Mouse (Mus musculus): Measurements from ENCODE around the gene Zhx3. TPM values are rescaled to one million over a fixed set of nuclear protein-coding genes. Genes with fewer than 3 reads are reported as not detected.

Gene Zhx3
- polyA plus RNA-seq, 1 experiment, result 43.0 TPM

GRCm38 (mm10) chr2:160723613-160724375 is 149.0 kb downstream of the Zhx3 start:
- Histone ChIP-seq H3K36me3 (ENCODE audit: control insufficient read depth, insufficient read depth, low read length) (peaks cover 3% of the 10 kb centered on the region), H3K27ac (ENCODE audit: control insufficient read depth, insufficient read depth, low read depth, low read length) (no peak overlapping the region), H3K4me1 (ENCODE audit: control insufficient read depth, insufficient read depth, low read length) (no peaks in the 10 kb centered on the region), H3K27me3 (ENCODE audit: control insufficient read depth, insufficient read depth, low read length) (no peaks in the 10 kb centered on the region), H3K4me3 (ENCODE audit: control insufficient read depth, low read depth, low read length) (no peak overlapping the region)
- TF ChIP-seq POLR2A (IDR thresholded peaks at IDR 0.05; ENCODE audit: control insufficient read depth, low read depth, low read length), result no peak
- TF ChIP-seq CTCF (IDR thresholded peaks at IDR 0.05; ENCODE audit: control insufficient read depth, insufficient read depth, insufficient replicate concordance, low read depth, low read length), result no peak

GRCm38 (mm10) chr2:160722714-160723113 is 150.1 kb downstream of the Zhx3 start:
- Histone ChIP-seq H3K36me3 (ENCODE audit: control insufficient read depth, insufficient read depth, low read length) (peaks cover 4% of the 10 kb centered on the region), H3K4me1 (ENCODE audit: control insufficient read depth, insufficient read depth, low read length) (no peaks in the 10 kb centered on the region), H3K4me3 (ENCODE audit: control insufficient read depth, low read depth, low read length) (no peak overlapping the region), H3K27ac (ENCODE audit: control insufficient read depth, insufficient read depth, low read depth, low read length) (no peak overlapping the region), H3K27me3 (ENCODE audit: control insufficient read depth, insufficient read depth, low read length) (no peaks in the 10 kb centered on the region)
- TF ChIP-seq CTCF (IDR thresholded peaks at IDR 0.05; ENCODE audit: control insufficient read depth, insufficient read depth, insufficient replicate concordance, low read depth, low read length), result no peak
- TF ChIP-seq POLR2A (IDR thresholded peaks at IDR 0.05; ENCODE audit: control insufficient read depth, low read depth, low read length), result no peak

GRCm38 (mm10) chr2:160718811-160719210 is 154.0 kb downstream of the Zhx3 start:
- Histone ChIP-seq H3K27ac (ENCODE audit: control insufficient read depth, insufficient read depth, low read depth, low read length) (no peak overlapping the region), H3K4me1 (ENCODE audit: control insufficient read depth, insufficient read depth, low read length) (no peaks in the 10 kb centered on the region), H3K27me3 (ENCODE audit: control insufficient read depth, insufficient read depth, low read length) (no peaks in the 10 kb centered on the region), H3K4me3 (ENCODE audit: control insufficient read depth, low read depth, low read length) (no peak overlapping the region), H3K36me3 (ENCODE audit: control insufficient read depth, insufficient read depth, low read length) (peaks cover 6% of the 10 kb centered on the region)
- no peak for TF ChIP-seq CTCF (IDR thresholded peaks at IDR 0.05; ENCODE audit: control insufficient read depth, insufficient read depth, insufficient replicate concordance, low read depth, low read length)
- TF ChIP-seq POLR2A (IDR thresholded peaks at IDR 0.05; ENCODE audit: control insufficient read depth, low read depth, low read length), result no peak

- H3K4me3 ChIP-seq (ENCODE audit: control insufficient read depth, low read depth, low read length), result no peak overlapping the region
- H3K27ac ChIP-seq (ENCODE audit: control insufficient read depth, insufficient read depth, low read depth, low read length), result no peak overlapping the region
- peaks cover 6% of the 10 kb centered on the region for H3K36me3 ChIP-seq (ENCODE audit: control insufficient read depth, insufficient read depth, low read length)
- TF ChIP-seq CTCF (IDR thresholded peaks at IDR 0.05; ENCODE audit: control insufficient read depth, insufficient read depth, insufficient replicate concordance, low read depth, low read length), result no peak
- TF ChIP-seq POLR2A (IDR thresholded peaks at IDR 0.05; ENCODE audit: control insufficient read depth, low read depth, low read length), result no peak
- no peaks in the 10 kb centered on the region for H3K27me3 ChIP-seq (ENCODE audit: control insufficient read depth, insufficient read depth, low read length)
- H3K4me1 ChIP-seq (ENCODE audit: control insufficient read depth, insufficient read depth, low read length), result no peaks in the 10 kb centered on the region
These were observed 155.5 kb downstream of the Zhx3 start for GRCm38 (mm10) chr2:160717269-160717668.

GRCm38 (mm10) chr2:160715463-160716030 is 157.3 kb downstream of the Zhx3 start:
- TF ChIP-seq CTCF (IDR thresholded peaks at IDR 0.05; ENCODE audit: control insufficient read depth, insufficient read depth, insufficient replicate concordance, low read depth, low read length) (no peak), POLR2A (IDR thresholded peaks at IDR 0.05; ENCODE audit: control insufficient read depth, low read depth, low read length) (no peak)
- Histone ChIP-seq H3K27me3 (ENCODE audit: control insufficient read depth, insufficient read depth, low read length) (no peaks in the 10 kb centered on the region), H3K4me1 (ENCODE audit: control insufficient read depth, insufficient read depth, low read length) (no peaks in the 10 kb centered on the region), H3K4me3 (ENCODE audit: control insufficient read depth, low read depth, low read length) (no peak overlapping the region), H3K27ac (ENCODE audit: control insufficient read depth, insufficient read depth, low read depth, low read length) (no peak overlapping the region), H3K36me3 (ENCODE audit: control insufficient read depth, insufficient read depth, low read length) (peaks cover 7% of the 10 kb centered on the region)

- Histone ChIP-seq H3K27ac (ENCODE audit: control insufficient read depth, insufficient read depth, low read depth, low read length) (no peak overlapping the region), H3K4me1 (ENCODE audit: control insufficient read depth, insufficient read depth, low read length) (no peaks in the 10 kb centered on the region), H3K27me3 (ENCODE audit: control insufficient read depth, insufficient read depth, low read length) (no peaks in the 10 kb centered on the region), H3K36me3 (ENCODE audit: control insufficient read depth, insufficient read depth, low read length) (peaks cover 5% of the 10 kb centered on the region; the same call in 1 of the 2 replicates), H3K4me3 (ENCODE audit: control insufficient read depth, low read depth, low read length) (no peak overlapping the region)
- TF ChIP-seq CTCF (IDR thresholded peaks at IDR 0.05; ENCODE audit: control insufficient read depth, insufficient read depth, insufficient replicate concordance, low read depth, low read length), result no peak
- TF ChIP-seq POLR2A (IDR thresholded peaks at IDR 0.05; ENCODE audit: control insufficient read depth, low read depth, low read length), result no peak
These were observed 165.1 kb downstream of the Zhx3 start for GRCm38 (mm10) chr2:160707673-160708072.

- no peak overlapping the region for H3K27ac ChIP-seq (ENCODE audit: control insufficient read depth, insufficient read depth, low read depth, low read length)
These were observed 170.0 kb downstream of the Zhx3 start for GRCm38 (mm10) chr2:160702824-160703223.

More at GRCm38 (mm10) chr2:160702824-160703223, 170.0 kb downstream of the Zhx3 start:
- no peaks in the 10 kb centered on the region for H3K4me1 ChIP-seq (ENCODE audit: control insufficient read depth, insufficient read depth, low read length)
- TF ChIP-seq POLR2A (IDR thresholded peaks at IDR 0.05; ENCODE audit: control insufficient read depth, low read depth, low read length) (no peak), CTCF (IDR thresholded peaks at IDR 0.05; ENCODE audit: control insufficient read depth, insufficient read depth, insufficient replicate concordance, low read depth, low read length) (no peak)
- H3K4me3 ChIP-seq (ENCODE audit: control insufficient read depth, low read depth, low read length), result no peak overlapping the region
- no peaks in the 10 kb centered on the region for H3K27me3 ChIP-seq (ENCODE audit: control insufficient read depth, insufficient read depth, low read length)
- peaks cover 4% of the 10 kb centered on the region; the same call in 1 of the 2 replicates for H3K36me3 ChIP-seq (ENCODE audit: control insufficient read depth, insufficient read depth, low read length)

Measured in testis, adult 2 months (tissue).